ENCODE assay signal across 11 mouse cellular contexts in the genomic region with DNA sequence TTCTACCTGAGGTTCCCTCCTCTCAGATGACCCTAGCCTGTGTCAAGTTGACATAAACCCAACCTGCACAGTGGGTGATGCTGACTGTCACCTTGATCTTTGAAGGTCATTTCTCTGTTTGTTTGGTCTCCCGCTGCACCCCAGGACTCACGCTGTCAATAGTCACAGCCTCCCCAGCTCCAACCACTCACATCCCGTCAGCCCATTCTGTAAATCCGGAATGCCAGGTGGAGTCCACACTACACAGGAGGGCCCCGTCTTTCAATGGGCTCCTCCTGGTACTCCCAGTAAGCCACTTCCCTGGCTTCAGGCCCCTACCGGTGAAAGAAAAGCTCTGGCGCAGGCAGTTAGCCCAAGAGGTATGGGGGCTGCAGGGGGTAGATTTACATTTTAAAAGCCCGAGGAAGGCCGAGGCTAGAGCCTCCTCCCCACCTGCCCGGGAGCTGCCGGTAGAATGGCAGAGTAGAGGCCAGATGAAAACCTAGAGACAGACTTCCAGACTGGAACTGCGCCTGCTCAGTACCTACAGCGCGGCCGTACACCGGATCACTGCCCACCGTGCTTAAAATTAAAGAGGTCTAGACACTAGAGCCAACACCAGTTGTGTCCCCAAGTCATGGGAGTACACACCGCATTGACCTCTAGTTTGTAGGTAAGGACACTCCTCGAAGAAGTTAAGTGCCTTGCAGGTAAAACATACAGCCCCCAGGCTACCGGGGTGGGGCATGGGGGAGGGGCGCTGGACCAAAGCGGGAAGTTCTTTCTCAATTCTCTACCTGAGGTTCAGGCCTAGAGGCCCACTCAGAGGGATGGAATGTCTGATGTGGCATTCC.
A peak's percentile ranks its signal among the peaks of the same experiment; 100 is the strongest.
DNase-seq lines count a peak whose midpoint lies in the region; ATAC-seq and TF ChIP-seq lines count a peak whose summit lies in the region.
"Had no signal": no experiment of that assay in that cellular context is flagged by ENCODE, and none has a peak within 500 bp of the region (broad histone marks: within the 10 kb centered on the region; RNA-seq: fewer than 3 reads in every experiment).

No protein-coding gene starts in this region.

- H3K9ac ChIP-seq in heart, embryonic 11.5 days (ENCODE audit: low read depth, low read length), result no peak overlapping the region
- H3K9ac ChIP-seq in lung, embryonic 15.5 days, result no peak overlapping the region
- H3K9ac ChIP-seq in midbrain, postnatal 0 days (replicated peaks; ENCODE audit: low read length, poor library complexity, severe bottlenecking), result no peak overlapping the region

- DNase-seq in heart, postnatal 4 days, result no peak
- DNase-seq in lung, postnatal 36 days, result no peak
- DNase-seq in limb, embryonic 10.5 days (ENCODE audit: low spot score), result no peak
- DNase-seq in midbrain, postnatal 0 days (ENCODE audit: low spot score), result no peak
- DNase-seq in thymus, postnatal 4 days, result no peak
- no peak for DNase-seq in urinary bladder, postnatal 4 days (ENCODE audit: low spot score in 2 of 2)
- DNase-seq: layer of hippocampus, postnatal 36 days; retina, postnatal 1 day had no signal

- H3K27me3 ChIP-seq in heart, embryonic 11.5 days (ENCODE audit: control insufficient read depth, insufficient read depth, low read length), result peaks cover 24% of the 10 kb centered on the region
- H3K27me3 ChIP-seq in lung, embryonic 15.5 days, result peaks cover 20% of the 10 kb centered on the region
- H3K27me3 ChIP-seq in limb, embryonic 10.5 days (ENCODE audit: low read depth, poor library complexity, severe bottlenecking), result peaks cover 55% of the 10 kb centered on the region
- H3K27me3 ChIP-seq in midbrain, postnatal 0 days (ENCODE audit: insufficient read depth, low read length), result peaks cover 17% of the 10 kb centered on the region

- no peak for TF ChIP-seq CTCF in midbrain, postnatal 0 days (IDR thresholded peaks at IDR 0.05)

- H3K4me2 ChIP-seq in heart, embryonic 11.5 days, result peak overlapping the region; percentile 58
- peak overlapping the region; percentile 38 for H3K4me2 ChIP-seq in lung, embryonic 15.5 days
- H3K4me2 ChIP-seq in midbrain, postnatal 0 days (ENCODE audit: low read depth, low read length, poor library complexity, severe bottlenecking), result 0 out of 2 replicates have a peak overlapping the region, but pooled peaks have one; percentile 0

- no peaks in the 10 kb centered on the region for H3K9me3 ChIP-seq in heart, embryonic 11.5 days (replicated peaks; ENCODE audit: control insufficient read depth, low read length)
- H3K9me3 ChIP-seq in lung, embryonic 15.5 days, result no peaks in the 10 kb centered on the region
- H3K9me3 ChIP-seq in limb, embryonic 10.5 days (replicated peaks), result no peaks in the 10 kb centered on the region
- H3K9me3 ChIP-seq in midbrain, postnatal 0 days (ENCODE audit: low read length), result no peaks in the 10 kb centered on the region

- no peak for ATAC-seq in heart, embryonic 11.5 days (replicated peaks; ENCODE audit: insufficient number of reproducible peaks, low FRiP score, low TSS enrichment)
- 0 out of 2 replicates have a peak, but pooled peaks have one; percentile 39 for ATAC-seq in lung, embryonic 15.5 days (ENCODE audit: borderline replicate concordance, extremely low read depth, low FRiP score, low TSS enrichment)
- no peak for ATAC-seq in midbrain, postnatal 0 days (ENCODE audit: low FRiP score)
- ATAC-seq: activated CD4-positive, CD25-positive, alpha-beta regulatory T cell, adult 4 months had no signal

- WGBS in heart, embryonic 11.5 days (ENCODE audit: insufficient replicate concordance), result 8% methylated on average over 22 of the region's 22 CpGs
- 18% methylated on average over 22 of the region's 22 CpGs for WGBS in lung, embryonic 15.5 days
- 6% methylated on average over 22 of the region's 22 CpGs for WGBS in limb, embryonic 10.5 days
- WGBS in midbrain, postnatal 0 days, result 12% methylated on average over 22 of the region's 22 CpGs

- H3K27ac ChIP-seq in heart, embryonic 11.5 days (ENCODE audit: low read depth, low read length), result no peak overlapping the region
- H3K27ac ChIP-seq in lung, embryonic 15.5 days, result no peak overlapping the region
- no peak overlapping the region for H3K27ac ChIP-seq in limb, embryonic 10.5 days
- no peak overlapping the region for H3K27ac ChIP-seq in midbrain, postnatal 0 days (ENCODE audit: low read depth, low read length)

- peaks cover 7% of the 10 kb centered on the region for H3K4me1 ChIP-seq in heart, embryonic 11.5 days (ENCODE audit: control insufficient read depth, insufficient read depth, low read length)
- peaks cover 18% of the 10 kb centered on the region for H3K4me1 ChIP-seq in lung, embryonic 15.5 days
- peaks cover 24% of the 10 kb centered on the region for H3K4me1 ChIP-seq in limb, embryonic 10.5 days
- H3K4me1 ChIP-seq in midbrain, postnatal 0 days (ENCODE audit: insufficient read depth, low read length), result peaks cover 7% of the 10 kb centered on the region; the same call in 1 of the 2 replicates

- no peaks in the 10 kb centered on the region for H3K36me3 ChIP-seq in heart, embryonic 11.5 days (ENCODE audit: control insufficient read depth, insufficient read depth, low read length)
- H3K36me3 ChIP-seq in lung, embryonic 15.5 days, result no peaks in the 10 kb centered on the region
- H3K36me3 ChIP-seq in limb, embryonic 10.5 days, result no peaks in the 10 kb centered on the region
- no peaks in the 10 kb centered on the region for H3K36me3 ChIP-seq in midbrain, postnatal 0 days (ENCODE audit: insufficient read depth, low read length)

- peak overlapping the region; percentile 23 for H3K4me3 ChIP-seq in heart, embryonic 11.5 days (ENCODE audit: low read depth, low read length)
- H3K4me3 ChIP-seq in lung, embryonic 15.5 days, result no peak overlapping the region
- peak overlapping the region; percentile 30 for H3K4me3 ChIP-seq in limb, embryonic 10.5 days
- no peak overlapping the region for H3K4me3 ChIP-seq in midbrain, postnatal 0 days (ENCODE audit: low read depth, low read length)

Comparison
In these comparisons a context has a peak if more than half of its experiments do, and no peak if none do; other contexts are left out.
1. H3K4me2 ChIP-seq: peak in every context shown above with its lines; median percentile 58 in heart, embryonic 11.5 days; 38 in lung, embryonic 15.5 days; 0 in midbrain, postnatal 0 days.
2. H3K4me3 ChIP-seq: peak in heart, embryonic 11.5 days (single experiment) and limb, embryonic 10.5 days (single experiment); none in lung, embryonic 15.5 days (single experiment) and midbrain, postnatal 0 days (single experiment).